Mouse (Mus musculus) megakaryocyte, embryonic 14.5 days (primary cell): Measurements from ENCODE around the gene Sp140.

Experiments
- FLI1 ChIP-seq: IDR thresholded peaks from 2 replicates; pipeline ENCODE4 v1.6.1; 2012; ENCODE audit warnings: low read length, inconsistent platforms, mixed read lengths
- GATA1 ChIP-seq: IDR thresholded peaks from 3 replicates; pipeline ENCODE4 v1.6.1; 2012; ENCODE audit warnings: mixed read lengths, low read length, inconsistent platforms, borderline replicate concordance

- TF ChIP-seq GATA1 = no peak
- TF ChIP-seq FLI1 = no peak
Observed at GRCm38 (mm10) chr1:85687346-85687745, 87.2 kb downstream of the Sp140 start.
